Mouse (Mus musculus): ENCODE measurements around the gene Grin1.

- no peak for TF ChIP-seq CTCF (IDR thresholded peaks at IDR 0.05; ENCODE audit: low read depth)
- no peak for TF ChIP-seq EP300 (IDR thresholded peaks at IDR 0.05; ENCODE audit: low read depth)
These were observed 20.9 kb downstream of the Grin1 start for GRCm38 (mm10) chr2:25298046-25298445.
